Mouse (Mus musculus) myocyte (in vitro differentiated cells): ENCODE measurements around the gene B430218F22Rik. TPM values are rescaled to one million over a fixed set of nuclear protein-coding genes. Genes with fewer than 3 reads are reported as not detected.

Source experiments
- H3K27me3 ChIP-seq: one replicate; pipeline ENCODE4 v1.6.1; 2011; ENCODE audit not compliant: control insufficient read depth, insufficient read depth, insufficient read length
- H3K36me3 ChIP-seq: one replicate; pipeline ENCODE4 v1.6.1; 2011; ENCODE audit not compliant: control insufficient read depth, insufficient read depth
- H3K4me2 ChIP-seq: one replicate; pipeline ENCODE4 v1.6.1; 2011; ENCODE audit warnings: low read depth, control low read depth
- H3K4me3 ChIP-seq: one replicate; pipeline ENCODE4 v1.5.1; 2011; ENCODE audit warnings: mild to moderate bottlenecking, control low read depth, moderate library complexity
- H3K79me2 ChIP-seq: one replicate; pipeline ENCODE4 v1.6.1; 2011; ENCODE audit not compliant: control insufficient read depth, insufficient read depth
- H3ac ChIP-seq: one replicate; pipeline ENCODE4 v1.6.1; 2011; ENCODE audit not compliant: control insufficient read depth, insufficient read length
- CEBPB ChIP-seq: IDR thresholded peaks from 2 replicates; pipeline ENCODE4 v1.6.1; 2011; ENCODE audit warnings: mild to moderate bottlenecking, moderate library complexity; ENCODE audit not compliant: poor library complexity, insufficient read depth, severe bottlenecking
- E2F4 ChIP-seq: IDR thresholded peaks from one replicate; pipeline ENCODE4 v1.6.1; 2011; ENCODE audit warnings: mild to moderate bottlenecking, control low read depth, moderate library complexity; ENCODE audit not compliant: insufficient read depth
- MAX ChIP-seq: IDR thresholded peaks from one replicate; pipeline ENCODE4 v1.6.1; 2011; ENCODE audit warnings: low read depth, mild to moderate bottlenecking, control low read depth
- MYOD1 ChIP-seq, 3 experiments: IDR thresholded peaks; one replicate each; pipeline ENCODE4 v1.6.1; 2011; ENCODE audit warnings: control low read depth in 2 of 3, low read depth in 2 of 3, mild to moderate bottlenecking in 2 of 3, moderate library complexity in 1 of 3; ENCODE audit not compliant: insufficient read length in 2 of 3, control insufficient read depth in 1 of 3
- MYOG ChIP-seq, 3 experiments: IDR thresholded peaks; one replicate each; pipeline ENCODE4 v1.6.1; 2011; ENCODE audit warnings: control low read depth in 2 of 3, low read depth in 2 of 3, mild to moderate bottlenecking in 2 of 3; ENCODE audit not compliant: insufficient read length in 2 of 3, control insufficient read depth in 1 of 3, insufficient read depth in 1 of 3
- POLR2A ChIP-seq: IDR thresholded peaks from one replicate; pipeline ENCODE4 v1.6.1; 2011; ENCODE audit warnings: low read depth, mild to moderate bottlenecking, control low read depth, moderate library complexity; ENCODE audit not compliant: insufficient read length
- POLR2AphosphoS2 ChIP-seq: IDR thresholded peaks from one replicate; pipeline ENCODE4 v1.6.1; 2011; ENCODE audit warnings: low read depth, control low read depth; ENCODE audit not compliant: insufficient read length
- REST ChIP-seq: IDR thresholded peaks from one replicate; pipeline ENCODE4 v1.6.1; 2011; ENCODE audit warnings: mild to moderate bottlenecking, control low read depth, moderate library complexity; ENCODE audit not compliant: insufficient read depth, insufficient read length
- SRF ChIP-seq: IDR thresholded peaks from one replicate; pipeline ENCODE4 v1.6.1; 2011; ENCODE audit warnings: low read depth; ENCODE audit not compliant: control insufficient read depth, insufficient read length
- TCF12 ChIP-seq: IDR thresholded peaks from one replicate; pipeline ENCODE4 v1.6.1; 2011; ENCODE audit warnings: mild to moderate bottlenecking, control low read depth; ENCODE audit not compliant: poor library complexity, insufficient read depth, severe bottlenecking
- TCF3 ChIP-seq: IDR thresholded peaks from one replicate; pipeline ENCODE4 v1.6.1; 2011; ENCODE audit warnings: low read depth, control low read depth; ENCODE audit not compliant: insufficient read length
- USF1 ChIP-seq: IDR thresholded peaks from one replicate; pipeline ENCODE4 v1.6.1; 2011; ENCODE audit warnings: low read depth, mild to moderate bottlenecking, control low read depth, moderate library complexity
- polyA plus RNA-seq: library from polyadenylated mRNA; unstranded; fragments of >200 nt; fragmentation: generic; extraction: Trizol; gene quantifications from one replicate; pipeline ENCODE4 v1.2.1, GENCODE M21; 2012; ENCODE audit warnings: missing spikeins

B430218F22Rik gene
- polyA plus RNA-seq = 1.5 TPM

- Histone ChIP-seq H3K4me2 (peak within 1 kb of the TSS; percentile 90), H3K27me3 (no peaks in the 10 kb centered on the region), H3ac (peak within 1 kb of the TSS; percentile 99), H3K79me2 (peaks cover 17% of the 10 kb centered on the region), H3K4me3 (peak within 1 kb of the TSS; percentile 72), H3K36me3 (peaks cover 28% of the 10 kb centered on the region)
- TF ChIP-seq POLR2A = no peak
- TF ChIP-seq E2F4 = no peak
- TF ChIP-seq SRF = no peak
- no peak for TF ChIP-seq POLR2AphosphoS2
- TF ChIP-seq MYOG (IDR thresholded peaks at IDR 0.05; ENCODE audit: control insufficient read depth in 1 of 3, insufficient read depth in 1 of 3, insufficient read length in 2 of 3, low read depth in 2 of 3) = no peak
- TF ChIP-seq MAX = no peak
- TF ChIP-seq CEBPB = no peak
Measured at GRCm38 (mm10) chr13:118386511-118387447, at the start of gene B430218F22Rik, which contains the start of gene Mrps30. Gene B430218F22Rik, plus strand, starts transcription at chr13:118386630. Gene Mrps30, minus strand, starts transcription at chr13:118387252.

GRCm38 (mm10) chr13:118350257-118350656, 36.2 kb upstream of the B430218F22Rik start:
- Histone ChIP-seq H3K27me3 (no peaks in the 10 kb centered on the region), H3K36me3 (no peaks in the 10 kb centered on the region), H3K4me2 (peak overlapping the region; percentile 61), H3K4me3 (no peak overlapping the region), H3ac (no peak overlapping the region), H3K79me2 (no peaks in the 10 kb centered on the region)
- TF ChIP-seq SRF = no peak
- TF ChIP-seq POLR2A = no peak
- TF ChIP-seq REST = no peak
- TF ChIP-seq USF1 = no peak
- no peak for TF ChIP-seq TCF12
- TF ChIP-seq POLR2AphosphoS2 = no peak
- no peak for TF ChIP-seq MYOG (IDR thresholded peaks at IDR 0.05; ENCODE audit: control insufficient read depth in 1 of 3, insufficient read depth in 1 of 3, insufficient read length in 2 of 3, low read depth in 2 of 3)
- no peak for TF ChIP-seq TCF3
- no peak for TF ChIP-seq MYOD1 (IDR thresholded peaks at IDR 0.05; ENCODE audit: control insufficient read depth in 1 of 3, insufficient read length in 2 of 3, low read depth in 2 of 3)
- TF ChIP-seq MAX = no peak
- TF ChIP-seq CEBPB = no peak
- TF ChIP-seq E2F4 = no peak

DNA sequence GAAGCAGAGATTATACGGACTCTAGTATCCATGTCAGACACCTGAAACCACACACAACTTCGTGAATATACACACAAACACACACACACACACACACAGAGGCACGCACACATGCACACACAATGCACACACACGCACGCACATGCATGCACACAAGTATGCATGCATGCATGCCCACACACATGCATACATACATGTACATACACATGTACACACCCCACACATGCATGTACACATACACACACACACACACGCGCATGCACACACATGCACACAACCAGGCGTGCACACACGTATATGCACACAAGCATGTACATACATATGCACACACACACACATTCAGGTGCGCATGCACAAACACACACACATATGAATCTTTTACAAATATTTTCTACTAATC, 35.6 kb upstream of the B430218F22Rik start:
- no peaks in the 10 kb centered on the region for H3K79me2 ChIP-seq
- H3K27me3 ChIP-seq = no peaks in the 10 kb centered on the region
- no peak overlapping the region for H3K4me2 ChIP-seq
- H3K4me3 ChIP-seq = no peak overlapping the region
- H3K36me3 ChIP-seq = no peaks in the 10 kb centered on the region
- H3ac ChIP-seq = no peak overlapping the region
- no peak for TF ChIP-seq TCF3
- TF ChIP-seq POLR2AphosphoS2 = no peak
- TF ChIP-seq MAX = no peak
- no peak for TF ChIP-seq USF1
- TF ChIP-seq CEBPB = no peak
- no peak for TF ChIP-seq REST
- no peak for TF ChIP-seq TCF12
- no peak for TF ChIP-seq POLR2A
- TF ChIP-seq MYOD1 (IDR thresholded peaks at IDR 0.05; ENCODE audit: control insufficient read depth in 1 of 3, insufficient read length in 2 of 3, low read depth in 2 of 3) = no peak
- no peak for TF ChIP-seq SRF
- no peak for TF ChIP-seq E2F4
- no peak for TF ChIP-seq MYOG (IDR thresholded peaks at IDR 0.05; ENCODE audit: control insufficient read depth in 1 of 3, insufficient read depth in 1 of 3, insufficient read length in 2 of 3, low read depth in 2 of 3)

DNA sequence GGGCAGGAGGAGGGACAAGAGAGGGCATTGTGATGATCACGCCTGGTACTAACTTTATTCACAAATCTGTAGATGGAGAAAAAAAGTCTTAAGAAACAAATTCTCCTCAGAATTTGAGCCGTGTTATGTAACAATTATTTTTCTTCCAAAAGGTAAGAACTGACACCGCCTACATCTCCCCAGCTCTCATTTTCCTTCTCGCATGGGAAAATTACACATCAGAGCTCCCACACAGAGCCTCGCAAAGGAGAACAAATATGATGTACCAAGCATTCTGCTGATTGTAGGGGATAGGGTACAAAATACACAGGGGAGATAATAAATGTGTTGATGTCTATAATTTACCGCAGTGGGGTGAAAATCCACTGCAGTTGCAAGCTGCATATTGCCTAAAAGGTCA, 23.1 kb upstream of the B430218F22Rik start:
- H3K27me3 ChIP-seq = no peaks in the 10 kb centered on the region

More for the DNA sequence above, 23.1 kb upstream of the B430218F22Rik start:
- no peak overlapping the region for H3ac ChIP-seq
- no peaks in the 10 kb centered on the region for H3K79me2 ChIP-seq
- H3K4me3 ChIP-seq = no peak overlapping the region
- TF ChIP-seq E2F4 = no peak
- TF ChIP-seq POLR2AphosphoS2 = no peak
- TF ChIP-seq POLR2A = no peak
- TF ChIP-seq USF1 = no peak
- TF ChIP-seq MYOD1 (IDR thresholded peaks at IDR 0.05; ENCODE audit: control insufficient read depth in 1 of 3, insufficient read length in 2 of 3, low read depth in 2 of 3) = no peak
- TF ChIP-seq TCF12 = no peak
- no peak for TF ChIP-seq REST
- TF ChIP-seq CEBPB = no peak
- no peak for TF ChIP-seq MYOG (IDR thresholded peaks at IDR 0.05; ENCODE audit: control insufficient read depth in 1 of 3, insufficient read depth in 1 of 3, insufficient read length in 2 of 3, low read depth in 2 of 3)
- TF ChIP-seq SRF = no peak
- TF ChIP-seq MAX = no peak
- no peak for TF ChIP-seq TCF3
- H3K36me3 ChIP-seq = no peaks in the 10 kb centered on the region
- no peak overlapping the region for H3K4me2 ChIP-seq
